8 mouse cellular contexts compared by ENCODE assay signal in the genomic region with DNA sequence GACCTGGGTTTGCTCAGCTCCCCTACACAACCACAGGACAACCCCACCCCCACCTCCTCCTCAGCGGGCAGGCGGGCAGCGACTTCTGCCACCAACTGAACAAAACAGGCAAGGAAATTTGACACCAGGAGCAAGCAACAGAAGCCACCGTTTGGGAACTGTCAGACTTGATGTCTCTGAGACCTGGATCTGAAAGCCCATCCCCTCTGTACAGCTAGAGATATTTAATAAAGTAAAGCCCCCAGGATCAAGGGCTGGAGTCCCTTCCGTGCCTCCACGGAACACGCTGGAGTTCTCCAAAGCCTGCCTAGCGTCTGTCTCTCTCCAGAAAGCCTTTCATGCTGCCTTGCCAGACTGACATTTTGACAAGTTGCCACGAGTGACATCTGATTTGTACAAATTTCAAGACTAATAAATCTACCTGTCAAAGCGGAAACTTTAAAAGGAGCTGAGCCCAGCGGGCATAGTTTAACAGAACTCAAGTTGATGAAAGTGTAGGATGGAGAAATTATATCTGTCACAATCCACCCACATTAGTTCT.
DNase-seq lines count a peak whose midpoint lies in the region; ATAC-seq and TF ChIP-seq lines count a peak whose summit lies in the region.

No protein-coding gene starts in this region.

- no peak overlapping the region for H3K9ac ChIP-seq in heart, postnatal 0 days (replicated peaks; ENCODE audit: low read depth, low read length)

- no peaks in the 10 kb centered on the region for H3K36me3 ChIP-seq in heart, embryonic 10.5 days
- no peaks in the 10 kb centered on the region for H3K36me3 ChIP-seq in heart, postnatal 0 days (replicated peaks; ENCODE audit: control insufficient read depth, insufficient read depth, low read length)

- TF ChIP-seq CTCF in heart, postnatal 0 days (IDR thresholded peaks at IDR 0.05; ENCODE audit: low read depth), result no peak

- H3K4me3 ChIP-seq in heart, embryonic 10.5 days, result peak overlapping the region; percentile 29; the same call in 1 of the 2 replicates
- no peak overlapping the region for H3K4me3 ChIP-seq in heart, postnatal 0 days (ENCODE audit: low read depth, low read length)

- WGBS in heart, embryonic 10.5 days, result 11% methylated on average over 11 of the region's 11 CpGs
- 29% methylated on average over 11 of the region's 11 CpGs for WGBS in heart, postnatal 0 days

- H3K4me2 ChIP-seq in heart, postnatal 0 days (ENCODE audit: low read depth, low read length), result peak overlapping the region; percentile 37; the same call in 1 of the 2 replicates

- TF ChIP-seq EP300 in heart, postnatal 0 days (IDR thresholded peaks at IDR 0.05; ENCODE audit: low read depth), result no peak

- no peaks in the 10 kb centered on the region for H3K9me3 ChIP-seq in heart, embryonic 10.5 days
- no peaks in the 10 kb centered on the region for H3K9me3 ChIP-seq in heart, postnatal 0 days (replicated peaks; ENCODE audit: control insufficient read depth, low read length)

- no peak for ATAC-seq in heart, postnatal 0 days (ENCODE audit: insufficient read depth, low read depth)

- H3K27ac ChIP-seq in heart, embryonic 10.5 days, result 0 out of 2 replicates have a peak overlapping the region, but pooled peaks have one; percentile 11
- H3K27ac ChIP-seq in heart, postnatal 0 days (ENCODE audit: low read depth), result no peak overlapping the region

- peaks cover 41% of the 10 kb centered on the region for H3K27me3 ChIP-seq in heart, embryonic 10.5 days (ENCODE audit: insufficient read depth, poor library complexity, severe bottlenecking)
- H3K27me3 ChIP-seq in heart, postnatal 0 days (ENCODE audit: control insufficient read depth, insufficient read depth, low read length), result 0 out of 2 replicates have a peak, but pooled peaks cover 11% of the 10 kb centered on the region

- H3K4me1 ChIP-seq in heart, embryonic 10.5 days, result peaks cover 66% of the 10 kb centered on the region
- H3K4me1 ChIP-seq in heart, postnatal 0 days (ENCODE audit: control insufficient read depth, insufficient read depth), result peaks cover 10% of the 10 kb centered on the region

- no peak for DNase-seq in heart, embryonic 10.5 days (ENCODE audit: low spot score)
- DNase-seq in heart, adult 8-10 months (ENCODE audit: low spot score), result no peak
- DNase-seq in urinary bladder, postnatal 14 days (ENCODE audit: low spot score), result peak; percentile 39
- no peak for DNase-seq in urinary bladder, postnatal 10 days (ENCODE audit: low spot score)
- DNase-seq in heart, postnatal 0 days (ENCODE audit: low spot score), result peak; percentile 31
- DNase-seq in Muller cell, postnatal 12 days (ENCODE audit: inconsistent ontology term), result no peak
- no peak for DNase-seq in thymus, adult 18-20 months
- no peak for DNase-seq in B cell, adult 2 months

Comparison
In these comparisons a context has a peak if more than half of its experiments do, and no peak if none do; other contexts are left out.
1. DNase-seq: peak in urinary bladder, postnatal 14 days (single experiment) and heart, postnatal 0 days (single experiment); none in heart, embryonic 10.5 days (single experiment), heart, adult 8-10 months (single experiment), urinary bladder, postnatal 10 days (single experiment), Muller cell, postnatal 12 days (single experiment), thymus, adult 18-20 months (0 of 2) and B cell, adult 2 months (0 of 2).